Mouse (Mus musculus): ENCODE measurements around the gene Akip1. TPM values are rescaled to one million over a fixed set of nuclear protein-coding genes. Genes with fewer than 3 reads are reported as not detected.
A peak's percentile ranks its signal among the peaks of the same experiment; 100 is the strongest.

Gene Akip1
- total and polyA plus RNA-seq, 2 experiments from 2014 or later, result 15.5 to 17.5 TPM

GRCm38 (mm10) chr7:109751427-109752007, 48.0 kb downstream of the Akip1 start:
- DNase-seq, result no peak
- H3K27me3 ChIP-seq (ENCODE audit: insufficient read depth, low read length), result no peaks in the 10 kb centered on the region
- H3K9me3 ChIP-seq (ENCODE audit: low read length), result no peaks in the 10 kb centered on the region
- TF ChIP-seq CTCF (IDR thresholded peaks at IDR 0.05; ENCODE audit: low read depth), result no peak
- H3K36me3 ChIP-seq (ENCODE audit: insufficient read depth), result 0 out of 2 replicates have a peak, but pooled peaks cover 9% of the 10 kb centered on the region
- peak overlapping the region; percentile 83 for H3K9ac ChIP-seq
- peaks cover 11% of the 10 kb centered on the region for H3K4me1 ChIP-seq (ENCODE audit: insufficient read depth)
- H3K4me2 ChIP-seq (ENCODE audit: low read depth), result peak overlapping the region; percentile 91
- 4% methylated on average over 13 of the region's 13 CpGs for WGBS
- H3K27ac ChIP-seq (ENCODE audit: low read depth, low read length), result peak overlapping the region; percentile 76
- H3K4me3 ChIP-seq (ENCODE audit: low read depth, low read length), result peak overlapping the region; percentile 57
- ATAC-seq, result peak; percentile 2; the same call in 1 of the 2 replicates

DNA sequence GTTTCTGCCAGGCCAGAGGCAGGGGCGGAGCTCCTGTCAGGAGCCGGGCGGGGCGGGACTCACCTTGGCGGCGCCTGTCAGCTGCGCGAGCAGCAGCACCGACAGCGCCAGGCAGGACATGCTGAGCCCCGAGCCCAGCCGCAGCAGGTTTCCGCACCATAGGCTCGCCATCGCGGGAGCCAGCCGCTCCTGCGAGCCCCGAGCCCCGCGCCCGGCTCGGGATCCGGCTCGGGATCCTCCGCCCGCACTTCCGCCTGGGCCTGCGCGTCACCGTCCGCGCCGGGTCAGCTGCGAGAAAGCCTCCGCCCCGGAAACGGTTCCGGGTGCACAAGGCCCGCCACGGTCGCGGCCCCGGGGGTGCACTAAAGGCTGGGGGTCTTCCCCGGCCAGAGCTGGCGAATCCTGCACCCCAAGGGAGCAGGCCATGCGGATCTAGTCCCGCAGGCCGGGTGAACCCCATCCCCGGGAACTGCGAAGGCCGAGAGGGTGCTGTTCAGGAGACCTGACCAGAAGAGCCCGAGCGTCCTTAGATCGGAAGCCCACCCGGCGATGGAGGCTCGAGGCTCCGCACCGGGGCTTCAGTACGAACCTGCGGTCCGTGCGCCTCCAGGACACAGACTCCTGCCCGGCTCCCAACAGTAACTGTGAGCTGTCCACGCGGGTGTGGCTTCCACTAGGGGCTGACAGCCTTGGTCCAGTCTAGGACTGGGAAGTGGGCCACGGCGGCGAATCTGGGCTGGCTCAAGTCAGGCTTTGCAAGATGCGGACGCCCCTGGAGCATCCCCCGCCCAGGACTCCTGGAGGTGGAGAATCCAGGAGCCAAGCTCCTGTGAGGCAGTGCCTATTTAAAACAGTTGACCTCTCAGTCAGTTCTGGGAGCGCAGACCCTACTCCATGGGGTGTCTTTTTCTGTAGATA, 48.8 kb downstream of the Akip1 start, which contains the start of gene Tmem9b:
Tmem9b (minus strand) TSS at position 868 of the 918 bp plus-strand sequence.
- 0 out of 2 replicates have a peak, but pooled peaks have one; percentile 15 for TF ChIP-seq CTCF (IDR thresholded peaks at IDR 0.05; ENCODE audit: low read depth)
- WGBS, result 3% methylated on average over 72 of the region's 74 CpGs
- Histone ChIP-seq H3K9me3 (ENCODE audit: low read length) (no peaks in the 10 kb centered on the region), H3K27ac (ENCODE audit: low read depth, low read length) (peak within 1 kb of the TSS; percentile 76), H3K4me3 (ENCODE audit: low read depth, low read length) (peak within 1 kb of the TSS; percentile 57), H3K4me2 (ENCODE audit: low read depth) (peak within 1 kb of the TSS; percentile 91), H3K9ac (peak within 1 kb of the TSS; percentile 83), H3K36me3 (ENCODE audit: insufficient read depth) (0 out of 2 replicates have a peak, but pooled peaks cover 8% of the 10 kb centered on the region), H3K27me3 (ENCODE audit: insufficient read depth, low read length) (no peaks in the 10 kb centered on the region), H3K4me1 (ENCODE audit: insufficient read depth) (peaks cover 11% of the 10 kb centered on the region)
- DNase-seq (peak; percentile 86), ATAC-seq (peak; percentile 94)

DNA sequence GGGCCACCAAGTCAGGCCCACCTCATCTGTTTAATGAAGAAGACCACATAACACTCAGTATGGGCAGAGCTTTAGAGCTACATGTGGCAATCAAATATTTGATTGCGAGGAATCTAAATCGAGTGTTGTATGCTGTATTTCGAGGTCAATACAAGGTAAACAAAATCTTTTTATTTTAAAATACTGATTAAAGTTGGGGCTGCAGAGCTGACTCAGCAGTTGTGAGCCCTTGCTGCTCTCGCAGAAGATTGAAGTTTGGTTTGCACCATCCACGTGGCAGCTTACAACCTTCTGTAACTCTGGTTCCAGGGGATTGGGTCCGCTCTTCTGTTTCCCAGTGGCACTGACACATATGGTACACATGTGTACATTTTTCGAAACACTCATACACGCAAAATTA, 50.5 kb downstream of the Akip1 start:
- H3K4me3 ChIP-seq (ENCODE audit: low read depth, low read length), result no peak overlapping the region
- no peaks in the 10 kb centered on the region for H3K27me3 ChIP-seq (ENCODE audit: insufficient read depth, low read length)
- no peak overlapping the region for H3K27ac ChIP-seq (ENCODE audit: low read depth, low read length)
- ATAC-seq (no peak), DNase-seq (no peak)
- peaks cover 11% of the 10 kb centered on the region for H3K4me1 ChIP-seq (ENCODE audit: insufficient read depth)
- 0 out of 2 replicates have a peak, but pooled peaks cover 2% of the 10 kb centered on the region for H3K36me3 ChIP-seq (ENCODE audit: insufficient read depth)
- 90% methylated on average over 8 of the region's 8 CpGs for WGBS
- TF ChIP-seq CTCF (IDR thresholded peaks at IDR 0.05; ENCODE audit: low read depth), result no peak
- no peak overlapping the region for H3K4me2 ChIP-seq (ENCODE audit: low read depth)
- no peak overlapping the region for H3K9ac ChIP-seq
- H3K9me3 ChIP-seq (ENCODE audit: low read length), result no peaks in the 10 kb centered on the region

DNA sequence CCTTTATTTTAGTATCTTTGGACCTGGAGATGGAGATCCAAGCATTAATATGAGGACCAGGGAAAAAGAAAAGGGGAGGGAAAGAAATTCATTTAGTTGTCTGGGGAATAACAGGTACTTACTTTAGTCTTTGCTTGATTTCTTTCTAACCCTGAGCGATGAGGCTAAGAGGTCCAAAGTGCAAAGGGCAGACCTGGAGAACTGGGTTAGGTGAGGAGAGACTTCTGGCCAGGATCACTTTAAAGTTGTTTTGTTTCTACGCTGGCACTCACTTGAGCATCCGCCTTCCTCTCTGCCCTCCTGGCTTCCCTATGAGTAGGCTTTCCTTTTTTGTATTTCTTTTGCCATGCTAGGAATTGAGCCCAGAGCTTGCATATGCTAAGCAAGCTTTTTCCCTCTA, 52.8 kb downstream of the Akip1 start:
- Histone ChIP-seq H3K36me3 (ENCODE audit: insufficient read depth) (no peaks in the 10 kb centered on the region), H3K9ac (no peak overlapping the region), H3K27ac (ENCODE audit: low read depth, low read length) (no peak overlapping the region), H3K4me1 (ENCODE audit: insufficient read depth) (peaks cover 11% of the 10 kb centered on the region), H3K9me3 (ENCODE audit: low read length) (no peaks in the 10 kb centered on the region), H3K27me3 (ENCODE audit: insufficient read depth, low read length) (no peaks in the 10 kb centered on the region), H3K4me2 (ENCODE audit: low read depth) (no peak overlapping the region), H3K4me3 (ENCODE audit: low read depth, low read length) (no peak overlapping the region)
- DNase-seq, result no peak
- no peak for TF ChIP-seq CTCF (IDR thresholded peaks at IDR 0.05; ENCODE audit: low read depth)
- ATAC-seq, result no peak
- 88% methylated on average over 3 of the region's 3 CpGs for WGBS

Other genes with a start within 250 kb of the Akip1 start
- 2.3 and 3.9 TPM in 2 replicates for gene Trim66, start 195.6 kb upstream of the Akip1 start, total RNA-seq (2014; rRNA removed)
- gene Trim66, start 195.6 kb upstream of the Akip1 start, polyA plus RNA-seq (2015; fragmentation: Nextera tagmentation; extraction: Ambion mirVana), result 0.34 and 0.41 TPM in 2 replicates
- 433 and 606 TPM in 2 replicates for gene Rpl27a, start 184.5 kb upstream of the Akip1 start, total RNA-seq (2014; rRNA removed)
- gene Rpl27a, start 184.5 kb upstream of the Akip1 start, polyA plus RNA-seq (2015; fragmentation: Nextera tagmentation; extraction: Ambion mirVana), result 94.1 and 102 TPM in 2 replicates
- gene St5, start 85 bp upstream of the Akip1 start, total RNA-seq (2014; rRNA removed), result 8.5 and 18.0 TPM in 2 replicates
- 11.6 and 12.3 TPM in 2 replicates for gene St5, start 85 bp upstream of the Akip1 start, polyA plus RNA-seq (2015; fragmentation: Nextera tagmentation; extraction: Ambion mirVana)
- gene BC051019, start 20.2 kb downstream of the Akip1 start, total RNA-seq (2014; rRNA removed), result 0.33 and 0.46 TPM in 2 replicates
- gene BC051019, start 20.2 kb downstream of the Akip1 start, polyA plus RNA-seq (2015; fragmentation: Nextera tagmentation; extraction: Ambion mirVana), result 1.1 and 1.4 TPM in 2 replicates
- gene Ascl3, start 28.0 kb downstream of the Akip1 start, total RNA-seq (2014; rRNA removed), result not detected in 2 replicates
- 0.29 TPM in 1 of 2 replicates, not detected in the other for gene Ascl3, start 28.0 kb downstream of the Akip1 start, polyA plus RNA-seq (2015; fragmentation: Nextera tagmentation; extraction: Ambion mirVana)
- 109 and 139 TPM in 2 replicates for gene Tmem9b, start 49.2 kb downstream of the Akip1 start, total RNA-seq (2014; rRNA removed)
- 157 and 178 TPM in 2 replicates for gene Tmem9b, start 49.2 kb downstream of the Akip1 start, polyA plus RNA-seq (2015; fragmentation: Nextera tagmentation; extraction: Ambion mirVana)
- gene Nrip3, start 78.3 kb downstream of the Akip1 start, total RNA-seq (2014; rRNA removed), result 23.6 and 43.4 TPM in 2 replicates
- gene Nrip3, start 78.3 kb downstream of the Akip1 start, polyA plus RNA-seq (2015; fragmentation: Nextera tagmentation; extraction: Ambion mirVana), result 14.8 and 21.9 TPM in 2 replicates
- gene Scube2, start 162.0 kb downstream of the Akip1 start, total RNA-seq (2014; rRNA removed), result 1.8 TPM in 2 replicates
- gene Scube2, start 162.0 kb downstream of the Akip1 start, polyA plus RNA-seq (2015; fragmentation: Nextera tagmentation; extraction: Ambion mirVana), result 0.78 and 1.6 TPM in 2 replicates

Measured in forebrain, postnatal 0 days (tissue).